Mouse (Mus musculus) forebrain, embryonic 13.5 days (tissue): ENCODE measurements at regions not wholly inside any gene's neighbourhood (a gene's known extent, or its start where the extent isn't known, plus 50 kb on each side); places are given as distances from the start of the nearest gene placed in this dataset.
A peak's percentile ranks its signal among the peaks of the same experiment; 100 is the strongest.

ENCODE experiments used
- ATAC-seq: fragments of 200-750 bp; cut with Nextera tagmentation; 2 replicates; pipeline ENCODE4 v1.8.0; 2017
- H3K27ac ChIP-seq: fragments of 300-500 bp; sonication (generic); 2 replicates; pipeline ENCODE4 v1.5.1; 2015; ENCODE audit warnings: inconsistent platforms, mild to moderate bottlenecking, moderate library complexity
- H3K27me3 ChIP-seq: fragments of 300-500 bp; sonication (generic); 2 replicates; pipeline ENCODE4 v1.6.1; 2015; ENCODE audit warnings: mild to moderate bottlenecking, inconsistent platforms
- H3K36me3 ChIP-seq: fragments of 300-500 bp; sonication (generic); 2 replicates; pipeline ENCODE4 v1.6.1; 2015; ENCODE audit warnings: mild to moderate bottlenecking, inconsistent platforms; ENCODE audit not compliant: poor library complexity, severe bottlenecking
- H3K4me1 ChIP-seq: fragments of 300-500 bp; sonication (generic); 2 replicates; pipeline ENCODE4 v1.6.1; 2015; ENCODE audit warnings: inconsistent platforms
- H3K4me2 ChIP-seq: fragments of 300-500 bp; sonication (generic); 2 replicates; pipeline ENCODE4 v1.6.1; 2015; ENCODE audit warnings: inconsistent platforms, mild to moderate bottlenecking, moderate library complexity
- H3K4me3 ChIP-seq: fragments of 300-500 bp; sonication (generic); 2 replicates; pipeline ENCODE4 v1.5.1; 2015; ENCODE audit warnings: mild to moderate bottlenecking, inconsistent platforms
- H3K9ac ChIP-seq: fragments of 300-500 bp; sonication (generic); 2 replicates; pipeline ENCODE4 v1.6.1; 2015; ENCODE audit warnings: mild to moderate bottlenecking, inconsistent platforms
- H3K9me3 ChIP-seq: fragments of 300-500 bp; sonication (generic); replicated peaks from 2 replicates; pipeline ENCODE4 v1.6.1; 2016; ENCODE audit warnings: inconsistent platforms
- WGBS: fragments of 180-500 bp; shearing (Covaris S2); methylation state at CpG from one replicate; pipeline ENCODE4 v1.1.7; 2015; 5-methylcytosine and 5-hydroxymethylcytosine counted together

DNA sequence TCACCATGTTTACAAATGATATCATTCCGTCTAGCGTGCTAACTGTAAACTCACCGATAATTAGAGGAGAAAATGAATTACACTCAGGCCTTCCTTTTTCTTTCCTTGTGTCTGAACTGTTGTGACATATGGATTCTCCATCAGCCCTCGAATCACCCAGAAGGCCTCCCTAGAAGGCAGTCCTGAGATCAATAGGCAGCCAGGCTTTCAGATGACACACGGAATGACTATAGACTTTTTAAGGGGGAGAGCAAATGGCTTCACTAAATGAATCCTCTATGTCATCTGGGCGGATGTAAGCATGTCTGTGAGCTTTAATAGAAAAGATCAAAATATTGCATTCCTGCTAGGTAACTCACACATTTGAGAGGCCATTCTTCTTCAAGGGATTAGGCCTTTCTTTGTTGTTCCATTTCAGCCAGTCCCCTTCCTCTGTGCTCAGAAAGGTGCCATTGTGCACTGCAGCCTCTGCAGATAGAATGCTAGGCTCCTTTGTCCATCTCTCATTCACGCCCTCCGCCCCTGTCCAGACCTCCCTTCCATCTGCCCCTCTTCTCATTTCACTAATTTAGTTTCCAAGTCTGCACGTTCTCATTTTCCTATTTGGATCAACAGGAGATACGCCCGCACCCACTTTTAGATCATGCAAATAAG is 797.1 kb downstream of the Epha4 start:
- peak; percentile 62; the same call in 1 of the 2 replicates for ATAC-seq
- Histone ChIP-seq H3K9me3 (no peaks in the 10 kb centered on the region), H3K9ac (no peak overlapping the region), H3K4me1 (peaks cover 10% of the 10 kb centered on the region), H3K4me3 (no peak overlapping the region), H3K36me3 (no peaks in the 10 kb centered on the region), H3K27ac (peak overlapping the region; percentile 27; the same call in 1 of the 2 replicates), H3K27me3 (no peaks in the 10 kb centered on the region), H3K4me2 (no peak overlapping the region)
- WGBS: 16% methylated on average over 11 of the region's 11 CpGs

DNA sequence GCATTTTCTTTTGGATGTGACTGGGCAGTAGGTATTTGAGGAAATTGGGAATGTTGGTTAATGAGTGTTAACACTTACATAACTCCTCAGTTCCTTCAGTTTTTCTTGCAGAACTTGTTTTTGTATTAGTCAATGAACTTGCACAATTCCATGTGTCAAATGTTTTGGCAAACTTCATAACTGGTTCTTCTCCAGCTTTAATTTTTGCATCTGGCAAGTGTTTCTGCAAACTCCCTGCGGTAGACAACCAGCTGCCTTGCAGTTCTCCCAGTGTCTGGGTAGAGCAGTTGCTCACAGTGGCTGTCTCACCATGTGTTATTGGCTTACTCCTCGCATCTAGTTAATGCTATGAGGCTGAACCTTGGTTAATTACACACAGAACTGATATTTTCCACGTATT is 790.4 kb downstream of the Epha4 start:
- Histone ChIP-seq H3K27me3 (no peaks in the 10 kb centered on the region), H3K36me3 (no peaks in the 10 kb centered on the region), H3K4me3 (no peak overlapping the region), H3K9me3 (no peaks in the 10 kb centered on the region), H3K4me2 (no peak overlapping the region), H3K27ac (no peak overlapping the region), H3K4me1 (no peaks in the 10 kb centered on the region), H3K9ac (no peak overlapping the region)
- WGBS: 67% methylated on average over 3 of the region's 3 CpGs
- ATAC-seq: peak; percentile 67; the same call in 1 of the 2 replicates

- Histone ChIP-seq H3K4me2 (no peak overlapping the region), H3K27me3 (no peaks in the 10 kb centered on the region), H3K9ac (no peak overlapping the region), H3K27ac (no peak overlapping the region), H3K4me3 (no peak overlapping the region), H3K36me3 (no peaks in the 10 kb centered on the region), H3K4me1 (no peaks in the 10 kb centered on the region), H3K9me3 (no peaks in the 10 kb centered on the region)
- 30% methylated on average over 1 of the region's 1 CpGs for WGBS
- no peak for ATAC-seq
Observed at GRCm38 (mm10) chr1:76737003-76737402, 777.9 kb downstream of the Epha4 start.

DNA sequence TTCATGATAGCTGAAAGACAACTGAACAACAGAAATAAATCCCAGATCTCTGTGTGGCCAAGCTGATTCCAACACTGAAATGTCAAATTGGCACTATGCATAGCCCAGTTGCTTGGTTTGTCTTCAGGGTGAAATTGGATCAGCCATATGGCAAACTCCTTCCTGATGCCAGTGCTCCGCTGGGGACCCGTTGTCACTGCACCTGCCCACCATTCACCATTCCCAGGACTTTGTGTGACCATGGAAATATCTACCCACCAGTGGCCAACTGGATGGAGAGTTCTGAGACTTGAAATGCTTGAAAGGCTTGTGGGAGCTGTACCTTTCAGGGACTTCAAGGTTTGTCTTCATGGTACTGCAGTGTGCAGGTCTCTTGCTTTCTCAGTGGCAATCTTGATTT is 777.2 kb downstream of the Epha4 start:
- no peak for ATAC-seq
- no peaks in the 10 kb centered on the region for H3K36me3 ChIP-seq
- no peak overlapping the region for H3K27ac ChIP-seq
- no peak overlapping the region for H3K4me2 ChIP-seq
- H3K27me3 ChIP-seq: no peaks in the 10 kb centered on the region
- no peak overlapping the region for H3K9ac ChIP-seq
- 75% methylated on average over 2 of the region's 2 CpGs for WGBS
- H3K4me3 ChIP-seq: no peak overlapping the region
- no peaks in the 10 kb centered on the region for H3K4me1 ChIP-seq
- H3K9me3 ChIP-seq: no peaks in the 10 kb centered on the region

DNA sequence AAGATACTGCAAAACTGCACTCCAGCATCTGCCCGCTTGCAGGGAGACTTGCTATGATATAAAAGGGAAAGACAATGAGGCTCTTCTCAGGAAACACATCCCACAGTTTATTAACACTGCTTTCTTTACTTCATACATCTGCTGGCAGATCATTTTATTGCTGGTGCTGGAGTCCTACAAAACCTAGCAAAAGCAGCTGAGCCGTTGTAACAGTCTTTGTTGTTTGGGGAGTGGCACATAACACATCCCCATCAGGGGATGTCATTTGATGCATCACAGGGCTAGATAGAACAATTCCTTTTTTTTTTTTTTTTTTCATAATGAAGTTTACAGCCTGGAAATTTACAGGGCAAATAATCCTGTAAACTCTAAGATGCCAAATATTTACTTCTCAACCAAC is 742.2 kb downstream of the Epha4 start:
- Histone ChIP-seq H3K9me3 (no peaks in the 10 kb centered on the region), H3K27me3 (no peaks in the 10 kb centered on the region), H3K36me3 (no peaks in the 10 kb centered on the region), H3K4me1 (no peaks in the 10 kb centered on the region), H3K27ac (no peak overlapping the region), H3K9ac (no peak overlapping the region), H3K4me3 (no peak overlapping the region), H3K4me2 (no peak overlapping the region)
- WGBS: 90% methylated on average over 2 of the region's 2 CpGs
- ATAC-seq: no peak

DNA sequence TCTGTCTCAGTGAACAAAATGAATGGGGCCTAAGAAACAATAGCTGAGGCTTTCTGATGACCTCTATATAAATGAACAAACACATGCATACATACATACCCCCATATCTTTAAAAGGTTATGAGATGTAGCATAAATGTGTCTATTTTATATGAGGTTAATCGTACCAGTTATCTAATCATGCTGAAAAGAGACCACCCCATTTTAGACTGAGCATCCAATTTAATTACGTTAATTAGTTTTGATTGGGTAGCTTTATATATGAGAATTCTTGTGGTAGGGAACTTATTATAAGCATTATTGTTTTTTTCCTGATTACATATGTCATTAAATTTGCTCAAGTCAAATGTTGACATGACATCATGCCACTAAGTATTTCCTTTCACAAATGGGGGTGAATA is 728.0 kb downstream of the Epha4 start:
- Histone ChIP-seq H3K4me3 (no peak overlapping the region), H3K27me3 (no peaks in the 10 kb centered on the region), H3K4me1 (no peaks in the 10 kb centered on the region), H3K27ac (no peak overlapping the region), H3K9me3 (no peaks in the 10 kb centered on the region), H3K36me3 (no peaks in the 10 kb centered on the region), H3K4me2 (no peak overlapping the region), H3K9ac (no peak overlapping the region)
- WGBS: 89% methylated on average over 2 of the region's 2 CpGs
- ATAC-seq: no peak

DNA sequence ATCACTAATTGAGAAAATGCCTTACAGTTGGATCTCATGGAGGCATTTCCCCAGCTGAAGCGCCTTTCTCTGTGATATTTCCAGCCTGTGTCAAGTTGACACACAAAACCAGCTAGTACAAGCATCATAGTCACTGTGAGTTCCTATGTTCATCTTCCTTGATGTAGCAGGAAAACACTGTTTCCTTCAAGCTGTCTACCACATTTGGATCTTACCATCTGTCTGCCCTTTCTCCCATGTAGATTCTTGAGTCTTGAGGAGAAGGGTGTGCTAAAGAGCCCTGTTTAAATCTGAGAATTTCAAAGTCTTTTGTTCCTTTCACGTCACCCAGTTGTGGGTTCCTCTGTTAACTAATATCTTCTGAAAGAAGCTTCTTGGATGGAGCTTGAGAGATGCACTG is 721.5 kb downstream of the Epha4 start:
- H3K9me3 ChIP-seq: no peaks in the 10 kb centered on the region
- H3K27ac ChIP-seq: no peak overlapping the region
- H3K4me2 ChIP-seq: no peak overlapping the region
- WGBS: 85% methylated on average over 2 of the region's 2 CpGs
- no peak overlapping the region for H3K4me3 ChIP-seq
- no peaks in the 10 kb centered on the region for H3K27me3 ChIP-seq
- H3K4me1 ChIP-seq: no peaks in the 10 kb centered on the region
- no peak for ATAC-seq
- H3K9ac ChIP-seq: no peak overlapping the region
- no peaks in the 10 kb centered on the region for H3K36me3 ChIP-seq

- H3K9me3 ChIP-seq: no peaks in the 10 kb centered on the region
- no peak overlapping the region for H3K9ac ChIP-seq
- 80% methylated on average over 1 of the region's 1 CpGs for WGBS
- no peak overlapping the region for H3K4me3 ChIP-seq
- no peaks in the 10 kb centered on the region for H3K27me3 ChIP-seq
- no peak overlapping the region for H3K4me2 ChIP-seq
- H3K36me3 ChIP-seq: no peaks in the 10 kb centered on the region
- no peak for ATAC-seq
- no peak overlapping the region for H3K27ac ChIP-seq
- no peaks in the 10 kb centered on the region for H3K4me1 ChIP-seq
Observed at GRCm38 (mm10) chr1:76819906-76820305, 695.0 kb downstream of the Epha4 start.

- Histone ChIP-seq H3K27me3 (no peaks in the 10 kb centered on the region), H3K9me3 (no peaks in the 10 kb centered on the region)
- WGBS: 77% methylated on average over 3 of the region's 3 CpGs
Observed at GRCm38 (mm10) chr1:76821610-76822009, 693.3 kb downstream of the Epha4 start.

DNA sequence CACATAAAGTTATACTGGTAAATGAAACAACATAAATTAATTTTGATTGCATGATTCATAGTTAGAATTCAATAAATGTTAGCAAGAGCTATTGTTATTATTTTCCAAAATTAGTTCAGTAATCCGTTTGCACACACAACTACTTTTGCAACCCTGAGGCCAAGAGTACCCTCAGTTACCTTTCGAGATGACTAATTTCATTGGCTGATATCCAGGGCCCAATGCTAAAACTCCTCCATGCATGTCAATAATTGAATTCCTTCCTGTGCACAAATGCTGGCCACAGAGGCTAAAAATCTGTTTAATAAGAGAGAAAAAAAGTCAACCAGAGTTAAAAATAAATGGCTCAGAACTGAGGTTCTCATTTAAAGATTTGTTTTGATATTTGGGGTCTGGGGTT is 685.2 kb downstream of the Epha4 start:
- H3K4me2 ChIP-seq: no peak overlapping the region
- no peaks in the 10 kb centered on the region for H3K4me1 ChIP-seq
- H3K36me3 ChIP-seq: no peaks in the 10 kb centered on the region
- no peaks in the 10 kb centered on the region for H3K27me3 ChIP-seq
- no peak for ATAC-seq
- H3K27ac ChIP-seq: no peak overlapping the region
- H3K4me3 ChIP-seq: no peak overlapping the region
- H3K9ac ChIP-seq: no peak overlapping the region
- WGBS: 71% methylated on average over 2 of the region's 2 CpGs
- no peaks in the 10 kb centered on the region for H3K9me3 ChIP-seq

More at GRCm38 (mm10) chr1:76821610-76822009, 693.3 kb downstream of the Epha4 start:
- Histone ChIP-seq H3K4me3 (no peak overlapping the region), H3K4me2 (no peak overlapping the region), H3K36me3 (no peaks in the 10 kb centered on the region), H3K27ac (no peak overlapping the region), H3K4me1 (no peaks in the 10 kb centered on the region), H3K9ac (no peak overlapping the region)
- no peak for ATAC-seq

GRCm38 (mm10) chr1:76832311-76832710 is 682.6 kb downstream of the Epha4 start:
- no peaks in the 10 kb centered on the region for H3K4me1 ChIP-seq
- no peaks in the 10 kb centered on the region for H3K27me3 ChIP-seq
- H3K36me3 ChIP-seq: no peaks in the 10 kb centered on the region
- 80% methylated on average over 2 of the region's 2 CpGs for WGBS
- ATAC-seq: no peak
- no peak overlapping the region for H3K4me3 ChIP-seq
- H3K27ac ChIP-seq: no peak overlapping the region
- no peak overlapping the region for H3K9ac ChIP-seq
- no peaks in the 10 kb centered on the region for H3K9me3 ChIP-seq
- no peak overlapping the region for H3K4me2 ChIP-seq

DNA sequence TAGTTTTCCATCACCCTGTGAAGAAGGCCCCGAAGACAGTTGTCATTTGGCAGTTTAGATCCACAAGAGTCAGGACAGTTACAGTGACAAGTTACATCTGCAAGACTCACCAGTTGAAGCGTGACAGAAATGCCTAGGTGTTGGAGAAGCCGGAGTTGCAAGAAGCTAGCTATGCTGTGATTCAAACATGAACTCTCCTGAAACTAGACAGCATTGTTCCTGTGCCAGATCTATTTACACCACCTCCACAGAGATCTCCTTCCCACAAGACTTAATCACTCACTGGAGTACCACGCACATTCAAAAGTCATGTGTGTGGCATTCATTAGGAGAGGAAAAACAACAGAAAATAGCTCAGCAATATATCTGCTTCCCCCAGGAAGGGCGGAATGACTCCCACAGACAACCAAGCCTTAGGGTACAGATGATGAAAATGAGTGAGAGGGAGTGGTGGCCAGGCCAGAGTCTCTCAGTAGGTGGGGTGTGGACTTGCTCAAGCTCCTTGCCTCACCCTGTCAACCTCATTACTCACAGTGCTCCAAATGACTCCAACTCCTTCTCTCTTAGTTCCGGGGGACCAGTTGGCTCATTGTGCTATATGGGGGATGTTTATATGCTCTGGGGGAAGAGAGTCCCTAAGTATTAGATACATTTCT is 679.7 kb downstream of the Epha4 start:
- no peak overlapping the region for H3K9ac ChIP-seq
- H3K9me3 ChIP-seq: no peaks in the 10 kb centered on the region
- no peak overlapping the region for H3K4me2 ChIP-seq
- 90% methylated on average over 6 of the region's 6 CpGs for WGBS
- H3K27ac ChIP-seq: no peak overlapping the region
- no peaks in the 10 kb centered on the region for H3K4me1 ChIP-seq
- H3K36me3 ChIP-seq: no peaks in the 10 kb centered on the region
- H3K27me3 ChIP-seq: no peaks in the 10 kb centered on the region
- no peak overlapping the region for H3K4me3 ChIP-seq
- no peak for ATAC-seq

DNA sequence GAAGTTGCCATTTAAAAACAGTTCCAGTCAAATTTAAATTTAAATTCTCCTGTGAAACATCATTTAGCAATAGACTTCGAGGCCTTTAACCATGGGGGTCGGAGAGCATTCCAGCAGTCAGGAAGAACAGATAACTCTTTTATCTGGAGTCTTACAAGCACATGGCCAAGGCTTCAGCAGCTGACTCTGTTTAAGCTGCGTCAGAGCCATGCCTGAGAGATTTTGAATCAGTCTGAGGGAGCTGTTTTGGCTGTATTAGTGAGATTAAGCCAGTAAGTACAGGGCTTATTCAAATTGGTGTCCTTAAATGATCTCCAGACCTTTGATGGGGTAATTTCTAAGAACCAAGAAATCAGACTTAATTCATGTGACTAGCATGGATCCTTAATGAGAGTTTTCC is 665.5 kb downstream of the Epha4 start:
- H3K36me3 ChIP-seq: no peaks in the 10 kb centered on the region
- no peak overlapping the region for H3K4me3 ChIP-seq
- 21% methylated on average over 3 of the region's 3 CpGs for WGBS
- H3K4me1 ChIP-seq: no peaks in the 10 kb centered on the region
- ATAC-seq: no peak
- H3K9ac ChIP-seq: no peak overlapping the region
- H3K27me3 ChIP-seq: no peaks in the 10 kb centered on the region
- no peak overlapping the region for H3K4me2 ChIP-seq
- no peak overlapping the region for H3K27ac ChIP-seq
- no peaks in the 10 kb centered on the region for H3K9me3 ChIP-seq
